Mouse (Mus musculus) midbrain, embryonic 13.5 days (tissue): Measurements from ENCODE around the gene Cdcp1. TPM values are rescaled to one million over a fixed set of nuclear protein-coding genes. Genes with fewer than 3 reads are reported as not detected.
A peak's percentile ranks its signal among the peaks of the same experiment; 100 is the strongest.

Source experiments
- ATAC-seq: fragments of 200-750 bp; cut with Nextera tagmentation; 2 replicates; pipeline ENCODE4 v1.8.0; 2017; ENCODE audit warnings: mild to moderate bottlenecking, moderate TSS enrichment, moderate library complexity
- H3K27ac ChIP-seq: fragments of 300-500 bp; sonication (generic); 2 replicates; pipeline ENCODE4 v1.5.1; 2015; ENCODE audit warnings: inconsistent platforms, mild to moderate bottlenecking, moderate library complexity
- H3K27me3 ChIP-seq: fragments of 300-500 bp; sonication (generic); 2 replicates; pipeline ENCODE4 v1.6.1; 2015; ENCODE audit warnings: mild to moderate bottlenecking, inconsistent platforms
- H3K36me3 ChIP-seq: fragments of 300-500 bp; sonication (generic); 2 replicates; pipeline ENCODE4 v1.6.1; 2015; ENCODE audit warnings: mild to moderate bottlenecking, inconsistent platforms
- H3K4me1 ChIP-seq: fragments of 300-500 bp; sonication (generic); replicated peaks from 2 replicates; pipeline ENCODE4 v1.6.1; 2015; ENCODE audit warnings: inconsistent platforms
- H3K4me2 ChIP-seq: fragments of 300-500 bp; sonication (generic); replicated peaks from 2 replicates; pipeline ENCODE4 v1.6.1; 2015; ENCODE audit warnings: moderate library complexity, mild to moderate bottlenecking, inconsistent platforms
- H3K4me3 ChIP-seq: fragments of 300-500 bp; sonication (generic); replicated peaks from 2 replicates; pipeline ENCODE4 v1.5.1; 2015; ENCODE audit warnings: mild to moderate bottlenecking, inconsistent platforms
- H3K9ac ChIP-seq: fragments of 300-500 bp; sonication (generic); replicated peaks from 2 replicates; pipeline ENCODE4 v1.6.1; 2015; ENCODE audit warnings: mild to moderate bottlenecking, inconsistent platforms
- H3K9me3 ChIP-seq: fragments of 300-500 bp; sonication (generic); 2 replicates; pipeline ENCODE4 v1.6.1; 2016; ENCODE audit warnings: mild to moderate bottlenecking, inconsistent platforms
- WGBS: fragments of 180-500 bp; shearing (Covaris S2); methylation state at CpG from one replicate; pipeline ENCODE4 v1.1.7; 2015; 5-methylcytosine and 5-hydroxymethylcytosine counted together
- polyA plus RNA-seq: library from polyadenylated mRNA; unstranded; fragments of >200 nt; fragmentation: Nextera tagmentation; extraction: Ambion mirVana; gene quantifications from 2 replicates; pipeline ENCODE4 v1.2.1, GENCODE M21; 2015

Gene Cdcp1
- polyA plus RNA-seq, 1 experiment from 2014 or later, result 0.04 TPM

GRCm38 (mm10) chr9:123239651-123240050, 23.8 kb upstream of the Cdcp1 start:
- H3K4me1 ChIP-seq, result peaks cover 13% of the 10 kb centered on the region
- ATAC-seq, result no peak
- H3K27me3 ChIP-seq, result no peaks in the 10 kb centered on the region
- no peak overlapping the region for H3K4me3 ChIP-seq
- H3K9me3 ChIP-seq, result no peaks in the 10 kb centered on the region
- no peak overlapping the region for H3K27ac ChIP-seq
- WGBS, result 76% methylated on average over 2 of the region's 2 CpGs
- H3K4me2 ChIP-seq, result no peak overlapping the region
- H3K9ac ChIP-seq, result no peak overlapping the region
- no peaks in the 10 kb centered on the region for H3K36me3 ChIP-seq

GRCm38 (mm10) chr9:123238256-123239045, 22.6 kb upstream of the Cdcp1 start:
- peaks cover 13% of the 10 kb centered on the region for H3K4me1 ChIP-seq
- peak overlapping the region; percentile 45; the same call in 1 of the 2 replicates for H3K27ac ChIP-seq
- WGBS, result 28% methylated on average over 4 of the region's 4 CpGs
- H3K9me3 ChIP-seq, result no peaks in the 10 kb centered on the region
- no peaks in the 10 kb centered on the region for H3K27me3 ChIP-seq
- no peak overlapping the region for H3K4me2 ChIP-seq
- no peak overlapping the region for H3K9ac ChIP-seq
- no peak overlapping the region for H3K4me3 ChIP-seq
- peak; percentile 53; the same call in 1 of the 2 replicates for ATAC-seq
- no peaks in the 10 kb centered on the region for H3K36me3 ChIP-seq

GRCm38 (mm10) chr9:123237739-123238138, 21.9 kb upstream of the Cdcp1 start:
- Histone ChIP-seq H3K9me3 (no peaks in the 10 kb centered on the region), H3K4me2 (no peak overlapping the region), H3K27me3 (no peaks in the 10 kb centered on the region), H3K4me3 (no peak overlapping the region), H3K9ac (no peak overlapping the region), H3K27ac (no peak overlapping the region), H3K36me3 (no peaks in the 10 kb centered on the region), H3K4me1 (peaks cover 13% of the 10 kb centered on the region)
- 45% methylated on average over 2 of the region's 2 CpGs for WGBS
- no peak for ATAC-seq

GRCm38 (mm10) chr9:123235621-123236020, 19.8 kb upstream of the Cdcp1 start:
- no peaks in the 10 kb centered on the region for H3K9me3 ChIP-seq
- no peaks in the 10 kb centered on the region for H3K27me3 ChIP-seq
- no peak overlapping the region for H3K4me3 ChIP-seq
- no peaks in the 10 kb centered on the region for H3K36me3 ChIP-seq
- ATAC-seq, result no peak
- WGBS, result 57% methylated on average over 3 of the region's 3 CpGs
- H3K9ac ChIP-seq, result no peak overlapping the region
- no peak overlapping the region for H3K4me2 ChIP-seq
- no peak overlapping the region for H3K27ac ChIP-seq
- H3K4me1 ChIP-seq, result peaks cover 13% of the 10 kb centered on the region

- Histone ChIP-seq H3K4me1 (0 out of 2 replicates have a peak, but pooled peaks cover 6% of the 10 kb centered on the region), H3K9ac (no peak overlapping the region), H3K9me3 (no peaks in the 10 kb centered on the region), H3K36me3 (no peaks in the 10 kb centered on the region), H3K27ac (no peak overlapping the region), H3K27me3 (no peaks in the 10 kb centered on the region), H3K4me2 (no peak overlapping the region), H3K4me3 (no peak overlapping the region)
- WGBS, result 78% methylated on average over 4 of the region's 4 CpGs
- ATAC-seq, result no peak
These were observed 14.0 kb upstream of the Cdcp1 start for GRCm38 (mm10) chr9:123229826-123230225.

- no peaks in the 10 kb centered on the region for H3K36me3 ChIP-seq
- no peak overlapping the region for H3K4me3 ChIP-seq
- H3K4me2 ChIP-seq, result no peak overlapping the region
- 0 out of 2 replicates have a peak, but pooled peaks cover 6% of the 10 kb centered on the region for H3K4me1 ChIP-seq
- no peaks in the 10 kb centered on the region for H3K9me3 ChIP-seq
- no peak for ATAC-seq
- H3K27ac ChIP-seq, result no peak overlapping the region
- no peak overlapping the region for H3K9ac ChIP-seq
- H3K27me3 ChIP-seq, result no peaks in the 10 kb centered on the region
These were observed 12.8 kb upstream of the Cdcp1 start for GRCm38 (mm10) chr9:123228671-123229070.

GRCm38 (mm10) chr9:123227106-123227750, 11.4 kb upstream of the Cdcp1 start:
- Histone ChIP-seq H3K4me2 (no peak overlapping the region), H3K9me3 (no peaks in the 10 kb centered on the region), H3K36me3 (no peaks in the 10 kb centered on the region), H3K4me3 (no peak overlapping the region), H3K9ac (no peak overlapping the region), H3K27ac (no peak overlapping the region), H3K27me3 (no peaks in the 10 kb centered on the region), H3K4me1 (0 out of 2 replicates have a peak, but pooled peaks cover 6% of the 10 kb centered on the region)
- ATAC-seq, result no peak
- 82% methylated on average over 3 of the region's 3 CpGs for WGBS

- Histone ChIP-seq H3K4me2 (no peak overlapping the region), H3K4me3 (no peak overlapping the region), H3K27me3 (no peaks in the 10 kb centered on the region), H3K9ac (no peak overlapping the region), H3K27ac (no peak overlapping the region), H3K4me1 (0 out of 2 replicates have a peak, but pooled peaks cover 6% of the 10 kb centered on the region), H3K36me3 (no peaks in the 10 kb centered on the region), H3K9me3 (no peaks in the 10 kb centered on the region)
- no peak for ATAC-seq
- WGBS, result 83% methylated on average over 2 of the region's 2 CpGs
These were observed 9.1 kb upstream of the Cdcp1 start for GRCm38 (mm10) chr9:123224863-123225431.

GRCm38 (mm10) chr9:123219826-123220225, 4.0 kb upstream of the Cdcp1 start:
- H3K9ac ChIP-seq, result no peak overlapping the region
- H3K27ac ChIP-seq, result no peak overlapping the region
- H3K4me2 ChIP-seq, result no peak overlapping the region
- H3K27me3 ChIP-seq, result peaks cover 18% of the 10 kb centered on the region
- 35% methylated on average over 5 of the region's 5 CpGs for WGBS
- H3K4me3 ChIP-seq, result no peak overlapping the region
- H3K4me1 ChIP-seq, result peaks cover 8% of the 10 kb centered on the region
- H3K36me3 ChIP-seq, result no peaks in the 10 kb centered on the region
- H3K9me3 ChIP-seq, result no peaks in the 10 kb centered on the region
- ATAC-seq, result no peak

- Histone ChIP-seq H3K4me3 (no peak overlapping the region), H3K9ac (no peak overlapping the region), H3K4me2 (no peak overlapping the region), H3K36me3 (no peaks in the 10 kb centered on the region), H3K27ac (no peak overlapping the region), H3K4me1 (peaks cover 8% of the 10 kb centered on the region), H3K9me3 (no peaks in the 10 kb centered on the region), H3K27me3 (peaks cover 27% of the 10 kb centered on the region)
- WGBS, result 79% methylated on average over 9 of the region's 9 CpGs
- ATAC-seq, result no peak
These were observed 2.5 kb downstream of the Cdcp1 start for GRCm38 (mm10) chr9:123213371-123213770.

- Histone ChIP-seq H3K4me1 (no peaks in the 10 kb centered on the region), H3K36me3 (no peaks in the 10 kb centered on the region), H3K4me3 (no peak overlapping the region), H3K4me2 (no peak overlapping the region), H3K27me3 (no peaks in the 10 kb centered on the region), H3K27ac (no peak overlapping the region), H3K9ac (no peak overlapping the region), H3K9me3 (no peaks in the 10 kb centered on the region)
- WGBS, result 100% methylated on average over 1 of the region's 1 CpGs
- no peak for ATAC-seq
These were observed 7.9 kb downstream of the Cdcp1 start for GRCm38 (mm10) chr9:123207895-123208294.

GRCm38 (mm10) chr9:123206948-123207347, 8.9 kb downstream of the Cdcp1 start:
- H3K27me3 ChIP-seq, result no peaks in the 10 kb centered on the region
- H3K9me3 ChIP-seq, result no peaks in the 10 kb centered on the region
- no peak overlapping the region for H3K4me3 ChIP-seq
- H3K4me1 ChIP-seq, result no peaks in the 10 kb centered on the region
- no peak overlapping the region for H3K9ac ChIP-seq
- WGBS, result 97% methylated on average over 2 of the region's 2 CpGs
- no peaks in the 10 kb centered on the region for H3K36me3 ChIP-seq
- no peak overlapping the region for H3K27ac ChIP-seq
- no peak for ATAC-seq
- H3K4me2 ChIP-seq, result no peak overlapping the region
